Mouse (Mus musculus) cerebellum, adult 18-20 months (tissue): ENCODE measurements around the gene Gm10271.
A peak's percentile ranks its signal among the peaks of the same experiment; 100 is the strongest.

Source experiments
- DNase-seq, 2 experiments: peaks; one replicate each; pipeline ENCODE4 v3.0.0; 2021

The Gm10271 gene

DNA sequence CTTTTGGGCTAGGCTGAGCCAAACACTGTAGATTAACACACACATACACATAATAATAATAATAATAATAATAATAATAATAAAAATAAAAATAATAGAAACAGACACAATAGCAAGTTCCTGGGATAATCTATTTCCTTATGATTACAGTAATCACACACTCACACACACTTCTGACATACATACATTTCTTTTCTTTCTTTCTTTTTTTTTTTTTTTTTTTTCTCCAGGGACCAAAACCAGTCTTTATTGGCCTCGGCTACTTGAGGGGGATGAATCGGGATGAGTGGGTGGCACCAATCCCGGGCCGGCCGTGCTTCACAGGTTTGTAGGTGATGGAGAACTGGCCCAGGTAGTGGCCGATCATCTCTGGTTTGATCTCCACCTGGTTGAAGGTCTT lies at the start of gene Gm10271:
TSS of gene Gm10271 (minus strand) at position 101 of the 400 bp plus-strand sequence.
- DNase-seq, result no peak

DNA sequence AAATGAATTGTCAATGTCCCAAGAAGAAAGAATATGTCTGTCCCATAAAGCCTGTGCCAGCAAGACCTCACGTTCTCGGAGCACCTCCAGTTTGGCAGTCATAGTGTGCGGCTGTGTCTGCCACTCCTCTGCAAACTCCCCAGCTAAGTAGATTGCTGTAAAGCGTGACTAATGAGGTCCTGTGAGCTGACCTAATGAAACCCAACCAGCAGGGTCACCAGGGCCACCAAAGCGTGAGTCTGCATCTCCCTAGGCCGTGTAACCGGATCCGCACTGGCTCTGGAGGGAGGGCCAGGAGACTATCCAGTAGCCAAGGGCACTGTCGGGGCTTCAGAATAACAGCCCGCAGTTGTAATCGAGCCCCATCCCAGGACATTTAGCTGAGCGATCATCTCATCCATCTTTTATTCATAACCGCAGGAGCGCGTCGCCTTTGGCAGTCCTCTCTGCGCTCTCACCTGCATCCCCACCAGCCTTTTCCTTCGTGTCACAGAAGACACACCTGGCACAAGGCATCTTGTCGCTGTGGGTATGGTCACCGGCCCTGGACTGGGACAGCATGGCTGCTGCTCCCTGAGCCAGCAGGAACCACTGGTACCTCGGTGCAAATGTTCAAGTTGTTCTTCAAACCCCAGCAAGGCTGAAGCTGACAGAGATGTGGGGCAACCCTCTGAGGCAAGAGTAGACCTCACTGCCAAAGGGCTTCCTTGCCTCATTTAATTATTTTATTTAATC lies 48.8 kb upstream of the Gm10271 start:
- no peak for DNase-seq

DNA sequence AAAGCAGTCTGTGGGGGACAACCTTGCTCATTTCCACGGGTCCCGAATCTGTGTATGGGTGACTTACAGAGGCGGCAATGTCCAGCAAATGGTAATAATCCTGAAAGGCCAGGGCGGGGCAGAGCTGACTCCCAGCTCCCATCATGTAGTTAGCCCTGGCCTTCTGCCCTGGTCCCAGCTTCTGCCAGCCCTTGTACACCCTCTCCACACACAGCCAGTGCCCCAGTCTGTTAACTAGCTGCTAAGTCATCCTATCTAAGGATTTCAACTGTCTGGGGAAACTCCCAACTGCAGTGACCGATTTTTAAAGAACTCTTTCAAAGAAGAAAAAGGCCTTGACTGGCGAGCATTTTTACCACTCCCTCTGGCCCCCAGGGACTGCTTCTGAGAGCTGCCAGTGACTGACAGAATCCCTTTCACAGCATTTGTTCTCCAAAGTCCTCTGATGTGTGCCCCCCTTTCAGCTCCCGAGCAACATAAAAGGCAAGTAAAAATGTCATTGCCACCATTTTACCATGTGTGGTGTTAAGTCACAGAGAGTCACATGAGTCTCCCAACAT lies 46.0 kb upstream of the Gm10271 start:
- DNase-seq, result no peak

DNA sequence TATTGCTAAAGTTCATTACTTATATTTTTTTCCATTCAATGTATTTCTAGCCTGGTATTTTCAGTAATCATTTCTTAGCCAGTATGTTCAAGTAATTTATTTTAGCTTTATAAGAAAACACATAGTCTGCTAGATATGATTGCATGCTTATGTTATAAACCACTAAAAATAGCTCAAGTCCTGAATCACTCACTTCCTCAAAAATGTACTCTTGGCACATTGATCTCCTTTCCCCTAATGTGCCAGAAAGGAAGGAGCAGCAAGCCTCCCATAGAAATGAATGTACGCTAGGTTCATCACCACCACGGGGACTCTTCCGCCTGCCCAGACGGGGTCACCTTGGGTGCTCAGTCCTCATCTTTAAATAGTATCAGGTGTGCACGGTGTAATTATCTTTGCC lies 42.2 kb upstream of the Gm10271 start:
- DNase-seq, result no peak

DNA sequence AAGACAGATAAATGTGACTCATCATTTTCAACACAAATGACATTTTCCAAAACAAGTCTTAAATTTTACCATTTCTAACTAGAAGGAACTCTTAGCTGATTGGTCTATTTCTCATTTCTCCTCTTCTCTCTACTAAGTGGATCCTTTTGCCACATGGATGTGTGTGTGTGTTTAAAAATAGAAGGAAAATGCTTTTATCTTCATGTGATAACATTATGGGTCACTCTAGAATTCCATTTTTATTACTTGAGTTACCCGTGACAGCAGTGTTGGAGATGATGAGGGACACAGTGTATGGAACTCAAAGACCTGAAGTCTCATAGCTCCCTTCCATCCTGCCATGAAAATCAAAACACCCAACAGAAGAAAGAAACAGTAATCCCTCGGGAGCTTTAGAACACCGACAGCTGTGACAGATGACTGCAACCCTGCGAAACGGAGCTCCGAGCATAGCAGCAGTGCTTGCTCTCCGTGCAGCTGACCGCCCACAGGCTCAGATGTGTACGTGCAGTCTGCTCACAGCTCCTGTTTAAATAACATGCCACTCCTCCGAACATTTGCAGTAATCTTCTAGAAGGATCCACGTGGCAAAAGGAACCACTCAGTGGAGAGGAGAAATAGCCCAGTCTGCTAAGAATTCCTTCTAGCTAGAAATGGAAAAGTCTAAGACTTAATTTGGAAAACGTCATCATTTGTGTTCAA lies 41.4 kb upstream of the Gm10271 start:
- no peak for DNase-seq

DNA sequence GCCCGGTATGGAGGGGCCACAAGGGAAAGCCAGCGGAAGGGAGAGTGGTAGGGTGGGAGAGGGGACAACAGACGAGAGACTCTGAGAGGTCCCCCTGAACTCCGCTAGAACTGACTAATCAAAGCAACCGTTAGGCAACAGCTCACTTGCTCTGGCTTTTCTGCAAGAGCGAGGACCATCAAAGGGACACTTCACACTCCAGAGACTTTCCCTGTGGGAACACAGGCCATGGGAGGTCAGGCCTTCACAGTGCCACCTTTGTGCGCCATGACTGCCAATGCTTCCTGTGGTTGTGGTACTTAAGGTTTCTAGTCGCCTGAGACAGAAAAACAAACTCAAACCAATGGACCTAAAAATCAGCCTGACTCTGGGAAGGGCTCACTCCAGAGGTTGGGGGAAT lies 38.6 kb upstream of the Gm10271 start:
- no peak for DNase-seq

DNA sequence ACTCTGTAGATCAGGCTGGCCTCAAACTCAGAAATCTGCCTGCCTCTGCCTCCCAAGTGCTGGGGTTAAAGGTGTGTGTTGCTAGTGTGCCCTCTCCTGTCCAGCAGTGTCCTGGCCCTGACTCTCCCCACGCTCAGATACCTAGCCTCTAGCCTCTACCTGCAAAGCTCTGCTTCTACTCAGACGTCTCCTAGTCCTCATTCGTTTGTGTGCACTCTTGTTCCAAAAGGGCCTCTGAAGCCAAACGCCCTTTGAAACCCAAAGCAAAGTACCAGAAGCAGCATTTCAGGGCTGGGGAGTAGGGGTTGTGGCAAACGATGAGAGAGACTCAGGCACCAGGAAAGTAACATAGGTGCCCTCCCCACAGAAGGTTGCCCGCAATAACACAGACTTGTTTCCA lies 37.3 kb upstream of the Gm10271 start:
- DNase-seq, result no peak

DNA sequence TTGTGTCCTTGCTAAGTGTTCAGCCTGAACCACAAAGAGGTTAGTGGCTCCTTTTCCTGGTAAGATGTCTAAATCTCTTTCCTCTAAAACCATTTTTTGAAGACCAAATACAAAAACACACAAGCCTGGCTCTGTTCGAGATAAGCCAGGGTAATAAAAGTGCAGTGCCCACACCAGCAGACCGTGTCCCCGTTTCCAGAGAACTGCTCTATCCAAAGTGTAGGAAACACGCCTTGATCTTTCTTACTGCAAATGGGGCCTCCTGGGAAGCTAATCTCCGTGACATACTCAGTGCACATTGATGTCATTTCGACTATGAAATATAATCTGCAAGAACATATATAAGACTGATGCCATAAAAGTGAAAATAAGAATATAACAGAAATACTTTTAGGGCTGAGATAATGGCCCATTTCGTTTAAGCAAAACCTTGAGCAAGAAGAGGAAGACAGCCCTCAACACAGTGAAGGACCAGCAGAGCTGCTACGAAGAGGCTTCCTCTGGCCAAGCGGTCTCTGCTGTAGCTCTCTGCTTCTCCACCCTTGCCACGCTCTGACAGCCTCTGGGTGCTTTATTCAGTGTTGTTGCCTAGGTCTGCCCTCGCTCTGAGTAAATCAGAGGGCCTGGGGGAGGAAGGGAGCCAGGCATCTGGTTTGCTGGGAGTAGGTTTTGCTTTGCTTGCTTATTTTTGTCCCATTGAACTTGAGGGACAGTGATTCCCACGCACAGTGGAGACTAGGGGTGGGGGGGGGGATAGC lies 33.5 kb upstream of the Gm10271 start:
- no peak for DNase-seq

DNA sequence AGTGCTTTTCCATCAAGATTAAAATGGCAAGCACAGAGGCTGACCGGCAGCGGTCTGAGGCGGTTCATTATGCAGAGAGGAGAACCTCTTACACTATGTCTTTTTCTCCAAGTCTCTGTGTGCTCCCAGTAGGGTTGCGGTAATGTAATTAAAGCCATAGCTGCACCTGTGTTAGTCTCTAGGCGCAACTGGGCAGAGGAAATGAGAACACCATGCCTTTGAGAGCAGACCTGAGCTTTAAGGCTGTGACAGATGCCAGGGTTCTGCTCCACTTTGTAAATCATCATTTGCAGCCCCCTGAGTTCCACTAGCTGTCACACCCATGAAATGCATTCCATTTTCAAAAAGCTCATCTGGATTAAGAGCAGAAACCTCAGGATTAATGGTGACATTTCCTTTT lies 32.3 kb upstream of the Gm10271 start:
- DNase-seq, result no peak

DNA sequence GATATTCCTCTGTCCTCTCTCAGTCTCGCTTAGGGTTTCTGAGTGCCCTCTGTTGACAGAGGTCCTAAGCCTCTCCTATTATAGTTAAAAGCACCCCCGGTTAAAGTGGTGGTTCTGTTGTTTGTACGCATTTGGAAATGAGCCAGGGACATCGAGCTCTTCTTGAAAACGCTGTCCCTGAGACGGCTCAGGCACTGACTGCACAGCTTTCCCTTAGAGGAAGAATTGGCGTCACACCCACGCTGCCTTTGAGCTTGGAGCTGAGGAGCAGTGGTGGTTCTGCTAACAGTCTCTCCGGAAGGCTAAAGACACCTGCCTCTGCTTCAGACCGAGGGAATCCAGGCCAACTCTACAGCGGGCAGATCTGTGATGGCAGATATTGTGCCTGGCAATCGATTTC lies 28.6 kb upstream of the Gm10271 start:
- no peak for DNase-seq

DNA sequence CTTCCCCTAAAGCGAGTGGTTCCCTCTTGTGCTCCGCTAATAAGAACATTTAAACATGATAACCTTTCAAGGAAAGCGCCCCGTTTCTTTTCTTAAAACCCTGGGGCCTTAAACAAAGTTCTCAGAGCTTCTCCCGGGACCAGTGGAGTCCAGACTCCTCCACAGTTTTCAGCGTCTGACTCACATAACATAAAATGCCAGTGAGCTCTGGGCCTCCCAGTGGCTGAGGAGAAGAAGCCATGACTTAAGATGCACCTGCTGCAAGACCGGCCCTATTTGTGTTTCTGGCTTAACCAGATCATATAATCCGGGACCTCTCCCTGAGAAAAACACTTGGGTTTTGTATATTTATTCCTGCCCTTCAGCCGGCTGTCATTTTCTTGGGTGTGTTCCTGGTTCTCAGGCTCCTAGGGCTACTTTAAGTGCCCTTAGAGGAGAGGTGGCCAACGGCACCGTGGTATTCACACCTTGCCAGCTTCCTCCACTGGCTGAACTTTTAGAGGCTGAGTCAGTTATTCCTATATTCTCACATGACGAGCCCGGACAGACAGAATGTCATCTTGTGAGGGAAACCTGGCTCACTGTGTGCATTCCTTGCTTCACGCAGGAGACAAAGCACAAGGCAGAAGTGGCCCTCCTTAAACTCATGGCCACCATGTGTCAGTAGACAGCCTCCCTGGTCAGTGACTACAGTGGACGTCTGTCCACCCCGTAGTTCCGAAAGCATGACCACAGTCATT lies 26.5 kb upstream of the Gm10271 start:
- no peak for DNase-seq

DNA sequence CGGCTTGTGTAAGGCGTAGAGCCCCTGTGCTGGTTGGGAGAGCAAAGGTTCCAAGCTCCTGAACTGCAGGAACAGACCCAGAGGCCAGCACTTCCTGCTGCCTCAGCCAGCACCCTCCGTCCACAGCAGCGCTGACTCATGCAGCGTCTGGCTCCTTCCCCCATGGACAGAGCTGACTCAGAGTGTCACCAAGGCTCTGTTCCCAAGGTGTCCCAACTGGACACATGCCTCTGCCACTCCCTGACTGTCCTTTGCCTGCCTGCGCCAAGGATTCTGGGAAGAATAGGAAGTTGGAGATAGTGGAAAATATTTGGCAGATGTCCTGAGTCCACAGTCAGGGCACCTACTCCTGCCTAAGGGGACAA lies 23.8 kb upstream of the Gm10271 start:
- DNase-seq, result peak in 1 of 2 experiments; percentile 3

DNA sequence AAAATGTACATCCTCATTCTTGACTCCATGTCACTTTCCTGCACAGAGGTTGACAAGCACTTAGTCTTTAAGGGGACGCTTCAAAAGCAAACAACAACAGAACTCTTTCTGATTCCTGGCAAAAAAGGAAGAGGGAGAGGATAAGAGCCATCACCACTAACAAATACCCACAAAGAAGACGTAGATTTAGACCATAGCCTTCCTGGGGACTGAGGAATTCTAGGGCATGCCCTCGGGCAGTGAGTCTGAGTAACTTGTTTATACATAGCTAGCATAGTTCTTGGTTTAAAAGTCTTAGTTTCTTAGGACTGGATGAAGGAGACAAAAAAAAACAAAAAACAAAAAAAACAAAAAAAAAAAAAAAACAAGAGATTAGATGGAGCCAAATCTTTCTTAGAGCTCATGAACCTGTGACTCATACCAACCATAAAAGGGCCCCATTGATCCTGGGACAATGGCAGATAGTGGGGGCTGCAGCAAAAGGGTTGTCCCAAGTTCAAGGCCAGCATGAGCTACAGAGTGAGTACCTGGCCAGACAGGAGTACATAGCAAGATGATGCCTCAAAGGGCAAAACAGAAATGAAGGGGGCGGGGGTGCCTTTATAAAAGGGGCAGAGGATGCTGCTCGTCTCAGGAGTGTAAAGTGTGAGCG lies 23.3 kb upstream of the Gm10271 start:
- DNase-seq, result no peak

DNA sequence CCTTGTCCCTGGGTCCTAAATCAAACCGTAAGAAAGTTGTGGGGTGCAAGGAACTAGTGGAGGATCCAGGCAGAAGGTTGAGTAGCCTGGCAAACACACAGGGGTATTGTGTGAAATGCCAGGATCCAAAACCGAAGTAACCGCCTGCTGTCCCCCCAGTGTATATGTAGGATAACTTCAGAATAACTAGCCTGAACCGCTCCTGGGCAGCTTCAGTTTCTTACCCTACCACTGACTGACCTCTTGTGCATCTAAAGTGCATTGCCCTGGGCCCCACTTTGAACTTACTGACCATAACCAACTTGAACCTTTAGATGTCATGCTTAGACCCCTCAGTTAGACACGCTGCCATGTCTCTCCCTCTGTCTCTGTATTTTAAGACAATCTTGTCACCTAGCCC lies 22.8 kb upstream of the Gm10271 start:
- no peak for DNase-seq

DNA sequence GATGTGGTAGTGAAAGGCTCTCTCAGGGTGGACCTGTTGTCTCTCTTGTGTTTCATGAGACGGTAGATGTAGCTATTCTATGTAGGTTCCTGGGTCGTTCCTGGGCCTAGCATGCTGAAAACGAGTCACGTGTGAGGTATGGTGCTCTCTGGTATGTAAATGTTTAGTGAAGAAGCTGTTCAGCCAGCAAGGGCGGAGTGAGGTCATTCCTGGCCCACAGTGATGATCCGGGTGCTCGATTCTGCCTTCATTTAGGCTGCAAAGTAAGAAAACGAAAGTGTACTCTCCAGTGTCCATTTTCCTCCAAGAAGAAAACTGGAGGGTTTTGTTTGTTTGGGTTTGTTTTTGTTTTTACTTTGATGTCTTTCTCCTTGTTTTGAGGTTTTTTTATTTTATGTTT lies 21.6 kb upstream of the Gm10271 start:
- DNase-seq, result no peak

DNA sequence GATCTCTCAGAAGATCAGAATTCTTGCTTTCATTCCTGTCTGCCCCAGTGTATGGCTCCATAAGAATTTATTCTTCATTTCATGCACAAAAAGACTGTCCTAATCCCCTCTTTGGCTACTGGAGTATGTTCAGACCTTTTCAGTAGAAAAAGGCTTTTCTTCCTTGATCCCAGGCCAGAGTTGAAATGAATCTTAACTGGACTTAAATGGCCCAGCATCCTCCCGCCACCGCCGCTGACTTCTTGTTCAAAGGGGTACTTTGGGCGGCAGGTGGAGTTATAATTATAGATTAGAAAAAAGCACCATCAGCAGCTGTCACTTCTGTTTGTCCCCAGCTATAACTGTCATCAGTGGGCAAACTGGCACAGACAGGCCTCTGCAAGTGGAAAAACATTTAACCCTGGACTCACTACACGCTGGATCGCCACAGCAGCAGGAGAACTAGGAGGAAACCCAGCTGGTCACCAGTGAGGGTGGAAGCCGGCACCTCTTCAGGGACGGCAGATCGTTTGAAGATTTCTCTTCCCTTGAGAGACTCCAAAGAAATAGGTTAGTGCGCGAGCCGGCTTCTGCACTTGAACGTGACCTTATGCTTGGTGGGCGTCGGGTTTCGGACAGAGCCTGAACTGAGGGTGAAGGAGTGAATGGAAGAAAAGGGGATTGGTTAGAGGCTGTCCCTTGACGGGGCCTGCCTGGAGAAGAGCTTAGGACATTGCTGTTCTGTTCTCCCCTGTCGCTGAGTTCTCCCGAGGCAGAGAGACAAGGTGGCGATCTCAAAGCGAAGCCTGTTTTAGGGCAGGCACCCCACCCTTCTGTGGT lies 14.1 kb upstream of the Gm10271 start, which contains the start of gene Best3:
TSS of gene Best3 (plus strand) at position 51 of the 819 bp plus-strand sequence.
- DNase-seq, result no peak

DNA sequence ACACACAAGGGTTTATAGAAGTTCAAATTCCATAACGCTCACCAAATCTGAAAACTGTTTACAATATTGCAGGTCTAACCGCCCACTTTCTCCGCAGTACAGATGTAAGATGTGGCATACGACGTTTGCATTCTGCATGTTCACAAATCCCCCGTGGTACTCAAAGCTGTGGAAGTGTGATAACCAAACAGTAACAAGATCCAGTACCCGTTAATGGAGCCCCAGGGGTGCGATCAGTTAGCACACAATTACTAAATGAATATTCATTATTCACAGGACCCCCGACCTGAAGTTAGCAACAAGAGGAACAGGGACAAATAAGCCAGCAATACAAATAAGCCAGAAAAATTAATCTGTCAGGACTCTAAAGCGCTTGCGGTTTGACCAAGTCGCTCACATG lies 12.4 kb upstream of the Gm10271 start:
- no peak for DNase-seq

DNA sequence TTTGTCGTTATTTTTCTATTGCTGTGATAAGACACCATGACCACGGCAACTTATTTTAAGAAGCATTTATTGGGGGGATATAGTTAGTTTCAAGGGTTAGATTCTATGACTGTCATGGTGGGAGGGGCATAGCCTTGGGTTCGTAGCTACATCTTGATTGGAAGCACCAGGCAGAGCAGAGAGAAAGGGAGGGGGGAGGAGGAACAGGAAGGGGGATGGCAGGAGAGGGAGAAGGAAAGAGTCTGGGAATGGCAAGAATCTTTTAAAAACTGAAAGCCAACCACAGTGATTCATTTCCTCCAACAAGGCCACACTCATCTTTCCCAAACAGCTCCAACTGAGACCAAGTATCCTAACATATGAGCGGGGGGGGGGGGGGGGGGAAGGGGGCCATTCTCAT lies 10.1 kb upstream of the Gm10271 start:
- no peak for DNase-seq

DNA sequence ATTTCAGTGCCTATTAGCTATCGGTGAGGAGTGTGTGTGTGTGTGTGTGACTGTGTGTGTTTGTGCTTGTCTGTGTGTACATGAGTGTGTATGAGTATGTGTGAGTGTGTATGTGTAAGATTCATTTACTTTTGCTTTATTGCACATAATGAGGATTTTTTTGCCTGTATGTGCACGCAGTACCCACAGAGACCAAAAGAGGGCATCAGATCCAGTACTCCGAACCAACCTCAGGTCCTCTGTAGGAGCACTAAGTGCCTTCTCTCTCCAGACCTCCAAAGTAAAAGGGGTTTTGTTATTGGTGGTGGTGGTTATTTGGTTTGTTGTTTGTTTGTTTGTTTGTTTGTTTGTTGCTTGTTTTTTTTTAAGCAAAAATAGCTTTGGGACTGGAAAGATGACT lies 8.5 kb upstream of the Gm10271 start:
- no peak for DNase-seq

DNA sequence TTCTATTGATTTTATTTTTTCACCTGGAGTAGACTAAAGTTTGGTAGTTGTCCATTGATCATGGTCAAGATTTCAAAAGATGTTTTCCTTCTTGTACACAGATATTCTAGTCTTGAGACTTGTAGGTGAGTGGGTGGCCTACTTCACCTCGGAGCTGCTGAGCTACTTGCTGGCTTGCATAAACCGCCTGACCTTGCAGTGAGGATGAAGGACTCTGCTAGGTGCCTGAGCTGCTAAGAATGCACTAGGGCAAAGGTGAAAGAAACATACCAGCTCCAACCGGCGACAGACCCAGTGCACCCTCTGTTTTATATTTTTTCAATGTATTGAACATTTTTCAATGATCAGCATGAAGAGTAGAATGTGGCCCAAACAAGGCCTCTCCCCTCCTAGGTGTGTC lies 7.9 kb upstream of the Gm10271 start:
- no peak for DNase-seq

DNA sequence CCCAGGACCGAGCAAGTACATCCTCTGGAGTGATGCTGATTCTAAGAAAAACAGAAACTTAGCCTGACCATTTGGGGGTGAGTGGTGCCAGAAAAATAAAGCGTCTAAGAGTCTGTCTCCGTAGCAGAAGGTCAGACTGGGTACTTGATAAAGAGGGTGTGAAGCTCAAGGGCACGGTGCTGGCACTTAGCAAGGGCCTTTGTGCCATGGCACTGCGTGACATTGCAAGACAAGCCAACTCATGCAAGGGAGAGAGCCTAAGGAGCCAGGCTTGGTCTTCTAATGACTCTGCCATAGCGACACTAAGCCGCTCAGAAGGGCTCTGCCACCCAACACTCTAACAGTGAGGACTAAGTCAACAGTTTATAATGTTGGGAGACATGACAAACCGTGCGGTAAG lies 6.4 kb upstream of the Gm10271 start:
- DNase-seq, result no peak
